Mouse (Mus musculus) kidney, embryonic 15.5 days (tissue): ENCODE data around the gene Nubp2. TPM values are rescaled to one million over a fixed set of nuclear protein-coding genes. Genes with fewer than 3 reads are reported as not detected.

ENCODE experiments used
- polyA plus RNA-seq: library from polyadenylated mRNA; unstranded; fragments of >200 nt; fragmentation: Nextera tagmentation; extraction: Ambion mirVana; gene quantifications from 2 replicates; pipeline ENCODE4 v1.2.1, GENCODE M21; 2015

Gene Nubp2
- polyA plus RNA-seq, 1 experiment from 2014 or later = 57.8 TPM

Other genes starting within 250 kb of the Nubp2 start
- gene Slc9a3r2, start 236.0 kb downstream of the Nubp2 start, polyA plus RNA-seq = 101 and 106 TPM in 2 replicates
- 0.35 and 0.43 TPM in 2 replicates for gene Npw, start 227.9 kb downstream of the Nubp2 start, polyA plus RNA-seq
- gene Zfp598, start 216.7 kb downstream of the Nubp2 start, polyA plus RNA-seq = 23.9 and 27.6 TPM in 2 replicates
- 2.4 and 4.6 TPM in 2 replicates for gene Syngr3, start 196.4 kb downstream of the Nubp2 start, polyA plus RNA-seq
- gene Gfer, start 190.2 kb downstream of the Nubp2 start, polyA plus RNA-seq = 45.6 and 49.5 TPM in 2 replicates
- 1.5 and 3.4 TPM in 2 replicates for gene Noxo1, start 190.1 kb downstream of the Nubp2 start, polyA plus RNA-seq
- 85.0 and 94.5 TPM in 2 replicates for gene Tbl3, start 178.7 kb downstream of the Nubp2 start, polyA plus RNA-seq
- gene Rnf151, start 168.3 kb downstream of the Nubp2 start, polyA plus RNA-seq = 0.18 TPM in 1 of 2 replicates, not detected in the other
- gene Rps2, start 168.2 kb downstream of the Nubp2 start, polyA plus RNA-seq = 1,520 and 1,607 TPM in 2 replicates
- 237 and 238 TPM in 2 replicates for gene Ndufb10, start 161.9 kb downstream of the Nubp2 start, polyA plus RNA-seq
- not detected in 2 replicates for gene Rpl3l, start 158.5 kb downstream of the Nubp2 start, polyA plus RNA-seq
- gene Msrb1, start 149.7 kb downstream of the Nubp2 start, polyA plus RNA-seq = 29.9 and 31.8 TPM in 2 replicates
- gene Hs3st6, start 133.4 kb downstream of the Nubp2 start, polyA plus RNA-seq = 26.0 and 28.4 TPM in 2 replicates
- gene Meiob, start 82.1 kb downstream of the Nubp2 start, polyA plus RNA-seq = 0.13 TPM in 1 of 2 replicates, not detected in the other
- gene Hagh, start 46.2 kb downstream of the Nubp2 start, polyA plus RNA-seq = 52.3 and 53.4 TPM in 2 replicates
- 39.3 and 40.8 TPM in 2 replicates for gene Fahd1, start 36.0 kb downstream of the Nubp2 start, polyA plus RNA-seq
- 1.7 and 2.1 TPM in 2 replicates for gene Igfals, start 20.4 kb downstream of the Nubp2 start, polyA plus RNA-seq
- 40.6 and 43.7 TPM in 2 replicates for gene Spsb3, start 294 bp upstream of the Nubp2 start, polyA plus RNA-seq
- gene Eme2, start 8.7 kb upstream of the Nubp2 start, polyA plus RNA-seq = 31.5 and 33.1 TPM in 2 replicates
- gene Mrps34, start 8.8 kb upstream of the Nubp2 start, polyA plus RNA-seq = 94.0 and 105 TPM in 2 replicates
- gene Nme3, start 10.2 kb upstream of the Nubp2 start, polyA plus RNA-seq = 77.2 and 80.0 TPM in 2 replicates
- gene Mapk8ip3, start 50.6 kb upstream of the Nubp2 start, polyA plus RNA-seq = 24.3 and 31.1 TPM in 2 replicates
- 219 and 228 TPM in 2 replicates for gene Jpt2, start 74.3 kb upstream of the Nubp2 start, polyA plus RNA-seq
- 6.6 and 8.1 TPM in 2 replicates for gene Cramp1l, start 129.4 kb upstream of the Nubp2 start, polyA plus RNA-seq
- gene Ift140, start 129.7 kb upstream of the Nubp2 start, polyA plus RNA-seq = 19.2 and 27.6 TPM in 2 replicates
- 29.6 and 31.6 TPM in 2 replicates for gene Tmem204, start 197.2 kb upstream of the Nubp2 start, polyA plus RNA-seq
- 44.4 and 45.3 TPM in 2 replicates for gene Telo2, start 229.6 kb upstream of the Nubp2 start, polyA plus RNA-seq
- gene Ptx4, start 234.4 kb upstream of the Nubp2 start, polyA plus RNA-seq = 0.16 and 0.24 TPM in 2 replicates
- gene Clcn7, start 247.0 kb upstream of the Nubp2 start, polyA plus RNA-seq = 20.7 and 24.6 TPM in 2 replicates